Mouse (Mus musculus): ENCODE measurements around the gene Prdm11. TPM values are rescaled to one million over a fixed set of nuclear protein-coding genes. Genes with fewer than 3 reads are reported as not detected.

Prdm11 gene
- polyA plus RNA-seq, 1 experiment from 2014 or later, result 1.2 TPM

DNA sequence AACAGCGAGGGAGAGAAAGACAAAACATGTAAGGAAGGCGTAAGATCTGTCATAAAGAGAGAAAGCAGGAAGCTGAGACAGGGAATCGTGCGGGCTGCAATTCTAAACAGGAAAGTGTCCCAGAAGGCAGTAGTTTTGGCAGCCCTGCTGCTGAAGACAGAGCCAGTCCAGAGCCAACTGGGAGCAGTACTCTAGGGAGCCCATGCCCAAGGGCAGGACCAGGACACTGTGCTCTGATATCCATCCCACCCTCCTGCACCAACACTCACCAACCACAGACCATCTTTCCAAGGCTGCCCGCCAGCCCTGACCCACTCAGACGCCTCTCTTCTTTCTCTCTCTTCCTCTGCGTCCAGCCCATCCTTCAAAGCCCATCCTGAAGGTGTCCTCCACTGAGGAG lies 5.1 kb downstream of the Prdm11 start:
- DNase-seq (no peak), ATAC-seq (no peak)
- H3K27ac ChIP-seq (ENCODE audit: low read depth), result 0 out of 2 replicates have a peak overlapping the region, but pooled peaks have one; percentile 11
- no peak overlapping the region for H3K4me2 ChIP-seq (ENCODE audit: low read depth, low read length)
- peaks cover 15% of the 10 kb centered on the region for H3K4me1 ChIP-seq (ENCODE audit: insufficient read depth)
- no peaks in the 10 kb centered on the region for H3K9me3 ChIP-seq (ENCODE audit: low read length)
- H3K27me3 ChIP-seq (ENCODE audit: insufficient read depth, low read length), result no peaks in the 10 kb centered on the region
- no peaks in the 10 kb centered on the region for H3K36me3 ChIP-seq (replicated peaks; ENCODE audit: insufficient read depth, low read length)
- H3K4me3 ChIP-seq (ENCODE audit: low read depth, low read length), result no peak overlapping the region
- no peak overlapping the region for H3K9ac ChIP-seq (replicated peaks)
- no peak for TF ChIP-seq CTCF (IDR thresholded peaks at IDR 0.05; ENCODE audit: low read depth)
- no peak for TF ChIP-seq EP300 (IDR thresholded peaks at IDR 0.05; ENCODE audit: low read depth)
- 71% methylated on average over 7 of the region's 7 CpGs for WGBS (ENCODE audit: insufficient replicate concordance)

DNA sequence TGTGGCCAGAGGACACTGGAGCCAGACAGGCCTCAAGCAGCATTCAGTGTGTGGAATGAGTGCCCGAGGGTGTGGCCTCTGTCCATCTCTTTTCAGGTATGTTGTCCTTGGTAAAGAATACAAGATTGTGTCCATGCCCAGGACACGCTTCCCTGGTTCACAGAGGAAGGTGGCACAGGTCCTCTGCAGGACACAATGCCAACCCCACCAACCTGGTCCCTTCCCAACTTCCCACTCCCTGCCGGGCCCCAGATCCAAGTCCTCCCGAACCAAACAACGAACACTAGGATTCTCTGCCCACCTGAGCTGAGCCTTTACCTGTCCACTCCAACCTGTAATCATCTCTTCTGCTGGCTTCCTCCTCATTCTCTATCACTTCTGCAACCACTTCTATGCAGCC lies 6.3 kb downstream of the Prdm11 start:
- 72% methylated on average over 5 of the region's 5 CpGs for WGBS (ENCODE audit: insufficient replicate concordance)
- H3K4me3 ChIP-seq (ENCODE audit: low read depth, low read length), result no peak overlapping the region
- H3K9ac ChIP-seq (replicated peaks), result no peak overlapping the region
- H3K27ac ChIP-seq (ENCODE audit: low read depth), result no peak overlapping the region
- no peak overlapping the region for H3K4me2 ChIP-seq (ENCODE audit: low read depth, low read length)
- ATAC-seq (no peak), DNase-seq (no peak)
- H3K27me3 ChIP-seq (ENCODE audit: insufficient read depth, low read length), result no peaks in the 10 kb centered on the region
- no peak for TF ChIP-seq CTCF (IDR thresholded peaks at IDR 0.05; ENCODE audit: low read depth)
- TF ChIP-seq EP300 (IDR thresholded peaks at IDR 0.05; ENCODE audit: low read depth), result no peak
- H3K9me3 ChIP-seq (ENCODE audit: low read length), result no peaks in the 10 kb centered on the region
- peaks cover 13% of the 10 kb centered on the region for H3K4me1 ChIP-seq (ENCODE audit: insufficient read depth)
- no peaks in the 10 kb centered on the region for H3K36me3 ChIP-seq (replicated peaks; ENCODE audit: insufficient read depth, low read length)

DNA sequence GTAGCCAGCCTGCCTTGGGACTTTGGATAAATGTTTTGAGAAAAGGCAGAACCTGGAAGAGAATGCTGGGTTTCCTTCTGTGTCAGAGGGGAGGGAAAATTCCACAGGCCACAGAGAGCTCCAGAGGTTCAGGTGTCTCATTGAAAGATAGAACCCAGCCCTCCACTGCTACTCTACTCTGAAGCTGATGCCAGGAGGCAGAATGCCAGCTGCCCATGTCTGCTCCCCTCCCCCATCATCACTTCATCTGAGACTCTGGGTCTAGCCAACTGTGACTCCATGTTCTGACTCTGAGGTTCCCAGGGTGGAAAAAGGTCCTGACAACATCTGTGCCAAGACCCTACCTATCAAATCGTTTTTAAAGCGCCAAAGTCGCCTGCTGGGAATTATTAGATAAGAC lies 6.9 kb downstream of the Prdm11 start:
- Histone ChIP-seq H3K36me3 (replicated peaks; ENCODE audit: insufficient read depth, low read length) (no peaks in the 10 kb centered on the region), H3K4me2 (ENCODE audit: low read depth, low read length) (no peak overlapping the region), H3K27ac (ENCODE audit: low read depth) (no peak overlapping the region), H3K9ac (replicated peaks) (no peak overlapping the region), H3K9me3 (ENCODE audit: low read length) (no peaks in the 10 kb centered on the region), H3K27me3 (ENCODE audit: insufficient read depth, low read length) (no peaks in the 10 kb centered on the region), H3K4me3 (ENCODE audit: low read depth, low read length) (no peak overlapping the region), H3K4me1 (ENCODE audit: insufficient read depth) (peaks cover 6% of the 10 kb centered on the region; the same call in 1 of the 2 replicates)
- 66% methylated on average over 3 of the region's 3 CpGs for WGBS (ENCODE audit: insufficient replicate concordance)
- ATAC-seq (no peak), DNase-seq (no peak)
- TF ChIP-seq CTCF (IDR thresholded peaks at IDR 0.05; ENCODE audit: low read depth) (no peak), EP300 (IDR thresholded peaks at IDR 0.05; ENCODE audit: low read depth) (no peak)

DNA sequence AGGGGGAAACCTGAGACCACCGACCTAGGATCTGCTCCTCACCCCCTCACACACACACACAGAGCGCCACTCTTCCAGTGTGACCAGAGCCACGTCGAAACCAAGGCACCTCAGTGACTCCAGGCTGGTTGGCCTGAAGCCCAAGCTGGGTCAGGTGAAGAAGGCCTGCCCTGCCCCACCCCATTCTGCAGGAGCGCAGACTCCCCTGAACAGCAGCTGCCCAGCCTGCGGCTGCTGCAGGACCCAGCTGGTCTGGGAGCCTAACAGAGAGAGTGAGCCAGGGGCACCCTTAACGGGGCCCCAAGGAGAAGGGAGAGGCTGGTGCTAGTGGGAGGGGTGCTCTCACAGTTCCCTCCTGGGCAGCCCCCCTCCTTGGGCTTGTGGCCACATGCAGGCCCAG lies 10.3 kb downstream of the Prdm11 start:
- ATAC-seq (no peak), DNase-seq (no peak)
- Histone ChIP-seq H3K27ac (ENCODE audit: low read depth) (no peak overlapping the region), H3K4me1 (ENCODE audit: insufficient read depth) (peaks cover 4% of the 10 kb centered on the region; the same call in 1 of the 2 replicates), H3K9ac (replicated peaks) (no peak overlapping the region), H3K9me3 (ENCODE audit: low read length) (no peaks in the 10 kb centered on the region), H3K36me3 (replicated peaks; ENCODE audit: insufficient read depth, low read length) (no peaks in the 10 kb centered on the region), H3K4me3 (ENCODE audit: low read depth, low read length) (no peak overlapping the region), H3K4me2 (ENCODE audit: low read depth, low read length) (no peak overlapping the region), H3K27me3 (ENCODE audit: insufficient read depth, low read length) (no peaks in the 10 kb centered on the region)
- TF ChIP-seq EP300 (IDR thresholded peaks at IDR 0.05; ENCODE audit: low read depth) (no peak), CTCF (IDR thresholded peaks at IDR 0.05; ENCODE audit: low read depth) (no peak)
- 38% methylated on average over 7 of the region's 7 CpGs for WGBS (ENCODE audit: insufficient replicate concordance)

DNA sequence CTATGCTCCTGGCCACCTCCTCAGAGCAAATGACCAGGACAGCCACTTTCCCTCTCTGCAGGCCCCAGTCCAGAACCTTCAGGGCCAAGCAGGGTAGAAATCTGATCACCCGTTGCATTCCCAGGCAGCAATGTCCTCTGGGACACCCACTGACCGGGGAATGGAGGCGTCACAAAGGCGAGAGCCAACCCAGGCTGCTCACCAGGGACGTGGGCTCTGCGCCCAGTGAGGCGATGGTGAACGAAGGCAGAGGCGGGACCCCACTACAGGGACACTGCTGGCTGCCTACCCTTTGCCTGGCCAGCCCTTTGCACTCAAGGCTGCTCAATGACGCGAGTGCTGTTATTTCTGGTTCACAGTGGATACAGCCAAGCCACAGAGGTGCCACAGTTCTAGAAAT lies 13.3 kb downstream of the Prdm11 start:
- Histone ChIP-seq H3K36me3 (replicated peaks; ENCODE audit: insufficient read depth, low read length) (no peaks in the 10 kb centered on the region), H3K27ac (ENCODE audit: low read depth) (no peak overlapping the region), H3K9ac (replicated peaks) (no peak overlapping the region), H3K27me3 (ENCODE audit: insufficient read depth, low read length) (no peaks in the 10 kb centered on the region), H3K4me1 (ENCODE audit: insufficient read depth) (peaks cover 16% of the 10 kb centered on the region), H3K4me3 (ENCODE audit: low read depth, low read length) (no peak overlapping the region), H3K9me3 (ENCODE audit: low read length) (no peaks in the 10 kb centered on the region), H3K4me2 (ENCODE audit: low read depth, low read length) (no peak overlapping the region)
- TF ChIP-seq EP300 (IDR thresholded peaks at IDR 0.05; ENCODE audit: low read depth), result no peak
- no peak for TF ChIP-seq CTCF (IDR thresholded peaks at IDR 0.05; ENCODE audit: low read depth)
- no peak for DNase-seq
- 77% methylated on average over 11 of the region's 11 CpGs for WGBS (ENCODE audit: insufficient replicate concordance)
- no peak for ATAC-seq

DNA sequence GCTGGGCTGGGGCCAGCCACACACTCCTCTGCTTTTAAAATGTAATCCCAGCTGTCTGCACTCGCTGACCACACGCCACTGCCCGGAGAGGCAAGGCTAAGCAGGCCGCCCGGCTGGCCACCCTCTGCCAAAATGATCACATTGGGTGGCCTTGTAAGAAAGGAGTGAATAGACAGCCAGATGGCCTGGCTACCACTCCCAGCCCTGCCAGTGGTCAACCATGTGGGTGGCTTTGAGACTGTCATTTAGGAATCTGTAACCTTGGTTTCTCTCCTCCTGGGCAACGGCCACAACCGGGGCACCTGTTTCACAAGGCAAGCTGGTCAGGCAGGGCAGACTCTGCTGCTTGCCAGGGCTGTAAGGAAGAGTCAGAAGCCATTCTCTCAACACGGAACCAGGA lies 13.9 kb downstream of the Prdm11 start:
- TF ChIP-seq EP300 (IDR thresholded peaks at IDR 0.05; ENCODE audit: low read depth), result no peak
- no peak for TF ChIP-seq CTCF (IDR thresholded peaks at IDR 0.05; ENCODE audit: low read depth)
- ATAC-seq (no peak), DNase-seq (no peak)
- H3K4me1 ChIP-seq (ENCODE audit: insufficient read depth), result peaks cover 20% of the 10 kb centered on the region
- H3K36me3 ChIP-seq (replicated peaks; ENCODE audit: insufficient read depth, low read length), result no peaks in the 10 kb centered on the region
- 92% methylated on average over 8 of the region's 8 CpGs for WGBS (ENCODE audit: insufficient replicate concordance)
- no peak overlapping the region for H3K4me2 ChIP-seq (ENCODE audit: low read depth, low read length)
- no peaks in the 10 kb centered on the region for H3K9me3 ChIP-seq (ENCODE audit: low read length)
- no peak overlapping the region for H3K4me3 ChIP-seq (ENCODE audit: low read depth, low read length)
- no peak overlapping the region for H3K27ac ChIP-seq (ENCODE audit: low read depth)
- no peaks in the 10 kb centered on the region for H3K27me3 ChIP-seq (ENCODE audit: insufficient read depth, low read length)
- H3K9ac ChIP-seq (replicated peaks), result no peak overlapping the region

DNA sequence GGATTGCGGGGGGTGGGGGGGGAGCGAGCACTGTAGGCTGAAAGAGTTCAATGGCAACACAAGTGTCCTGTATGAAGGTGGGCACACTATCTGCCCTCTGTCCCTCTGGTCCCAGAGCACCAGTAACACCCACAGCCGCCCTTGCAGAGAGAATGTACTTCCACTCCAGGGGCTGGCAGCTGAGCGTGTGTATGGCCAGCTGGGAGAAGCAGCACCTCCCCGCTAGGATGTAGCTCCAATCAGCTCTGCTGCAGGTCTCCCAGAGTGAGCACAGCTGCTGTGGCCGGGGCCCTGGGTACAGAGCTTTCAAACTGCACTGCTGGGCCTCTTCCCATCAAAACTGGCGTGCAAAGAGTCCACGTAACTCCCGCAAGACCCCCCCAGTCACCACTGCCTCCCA lies 14.9 kb downstream of the Prdm11 start:
- Histone ChIP-seq H3K27me3 (ENCODE audit: insufficient read depth, low read length) (no peaks in the 10 kb centered on the region), H3K36me3 (replicated peaks; ENCODE audit: insufficient read depth, low read length) (no peaks in the 10 kb centered on the region), H3K4me1 (ENCODE audit: insufficient read depth) (peaks cover 22% of the 10 kb centered on the region), H3K27ac (ENCODE audit: low read depth) (no peak overlapping the region), H3K4me3 (ENCODE audit: low read depth, low read length) (no peak overlapping the region), H3K9me3 (ENCODE audit: low read length) (no peaks in the 10 kb centered on the region), H3K9ac (replicated peaks) (no peak overlapping the region), H3K4me2 (ENCODE audit: low read depth, low read length) (no peak overlapping the region)
- ATAC-seq (no peak), DNase-seq (no peak)
- 69% methylated on average over 9 of the region's 9 CpGs for WGBS (ENCODE audit: insufficient replicate concordance)
- TF ChIP-seq CTCF (IDR thresholded peaks at IDR 0.05; ENCODE audit: low read depth), result no peak
- TF ChIP-seq EP300 (IDR thresholded peaks at IDR 0.05; ENCODE audit: low read depth), result no peak

Data from liver, postnatal 0 days (tissue).